Mouse (Mus musculus) lung, adult 2 months (tissue): ENCODE results near the gene Snd1. TPM values are rescaled to one million over a fixed set of nuclear protein-coding genes. Genes with fewer than 3 reads are reported as not detected.
A peak's percentile ranks its signal among the peaks of the same experiment; 100 is the strongest.

Source experiments
- DNase-seq: peaks from one replicate; pipeline ENCODE4 v3.0.0; 2022
- H3K4me1 ChIP-seq: fragments of 200-500 bp; 2 replicates; pipeline ENCODE4 v1.6.1; 2011; ENCODE audit warnings: low read length; ENCODE audit not compliant: control insufficient read depth, insufficient read depth
- H3K4me3 ChIP-seq: fragments of 200-500 bp; replicated peaks from 2 replicates; pipeline ENCODE3; 2011; ENCODE audit warnings: low read depth, mild to moderate bottlenecking, control low read depth, low read length; ENCODE audit errors: extremely low read depth
- CTCF ChIP-seq: fragments of 200-500 bp; IDR thresholded peaks from 2 replicates; pipeline ENCODE4 v1.5.1; 2011; ENCODE audit warnings: mild to moderate bottlenecking, low read length, control low read depth; ENCODE audit not compliant: insufficient read depth
- POLR2A ChIP-seq: fragments of 200-500 bp; IDR thresholded peaks from 2 replicates; pipeline ENCODE4 v1.6.1; 2011; ENCODE audit warnings: low read depth, mild to moderate bottlenecking, control low read depth, low read length, borderline replicate concordance; ENCODE audit errors: extremely low read depth
- WGBS: fragments of 180-500 bp; shearing (Covaris S2); methylation state at CpG from one replicate; pipeline ENCODE4 v1.1.7; 2018; 5-methylcytosine and 5-hydroxymethylcytosine counted together
- polyA plus RNA-seq: library from polyadenylated mRNA; depleted of rRNA; stranded (reverse); fragments of >200 nt; gene quantifications from 2 replicates; pipeline ENCODE4 v1.2.3, GENCODE M21; 2012

The Snd1 gene
- polyA plus RNA-seq, 1 experiment = 88.3 TPM

DNA sequence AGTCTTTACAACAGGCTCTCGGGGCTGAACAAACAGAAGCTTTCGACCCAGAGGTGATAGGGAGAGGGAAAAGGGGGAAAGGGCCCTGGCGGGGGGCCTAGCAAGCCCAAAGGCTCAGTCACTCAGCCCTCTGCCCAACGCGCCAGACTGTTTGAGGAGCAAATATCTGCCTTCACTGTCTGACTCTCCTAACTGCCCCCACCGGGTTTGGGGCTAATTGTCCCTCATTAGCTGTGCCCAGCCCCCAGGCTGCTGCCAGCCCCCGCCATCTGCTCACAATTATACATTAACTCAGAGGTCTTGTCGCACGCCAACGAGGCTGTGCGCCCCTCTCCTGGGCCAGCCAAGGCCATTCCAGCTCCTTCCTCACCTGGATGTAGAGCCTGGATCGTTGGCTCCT, 24.0 kb upstream of the Snd1 start:
- no peak for DNase-seq
- Histone ChIP-seq H3K4me3 (no peak overlapping the region), H3K4me1 (no peaks in the 10 kb centered on the region)
- TF ChIP-seq POLR2A = no peak
- TF ChIP-seq CTCF = no peak
- 2% methylated on average over 12 of the region's 12 CpGs for WGBS

DNA sequence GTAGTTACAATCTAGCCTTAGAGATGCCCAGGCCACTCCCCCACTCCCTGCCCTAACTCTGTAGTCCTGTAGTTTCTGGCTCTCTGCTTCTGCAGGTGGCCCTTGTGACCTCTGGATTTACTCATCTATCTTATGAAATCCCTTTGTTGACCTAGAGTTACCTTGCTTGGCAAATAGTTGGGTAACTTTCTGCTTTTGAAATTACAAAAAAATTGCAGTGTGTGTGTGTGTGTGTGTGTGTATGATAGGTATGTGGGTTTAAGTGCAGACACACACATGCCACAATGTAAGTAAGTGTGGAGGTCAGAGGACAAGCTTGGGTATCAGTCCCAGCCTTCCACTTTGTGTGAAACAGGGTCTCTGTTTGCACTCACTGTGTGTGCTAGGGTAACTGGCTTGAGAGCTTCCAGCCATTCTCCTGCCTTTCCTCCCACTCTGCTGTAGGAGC, 15.7 kb upstream of the Snd1 start:
- Histone ChIP-seq H3K4me1 (no peaks in the 10 kb centered on the region), H3K4me3 (no peak overlapping the region)
- no peak for DNase-seq
- TF ChIP-seq POLR2A (no peak), CTCF (no peak)

DNA sequence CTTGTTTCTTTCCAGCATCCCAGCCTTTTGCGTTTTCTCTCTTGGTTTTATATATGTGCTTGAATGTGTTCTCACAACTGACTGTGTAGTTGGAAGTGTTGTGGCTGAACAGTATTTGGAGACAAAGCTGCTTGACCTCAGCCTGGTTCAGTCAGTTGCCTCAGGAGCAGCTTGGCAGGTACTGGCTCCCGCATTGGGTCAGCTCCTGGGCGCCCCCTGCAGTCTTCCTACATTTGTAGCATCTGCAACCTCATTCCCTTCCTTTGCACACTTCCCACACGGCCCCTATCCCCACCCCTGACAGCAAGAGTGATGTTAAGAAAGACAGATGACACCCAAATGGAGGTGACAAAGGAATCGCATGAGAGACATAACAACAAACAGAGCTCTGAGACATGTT, 14.4 kb upstream of the Snd1 start:
- H3K4me3 ChIP-seq = no peak overlapping the region
- WGBS = 2% methylated on average over 5 of the region's 5 CpGs
- TF ChIP-seq POLR2A (no peak), CTCF (peak; percentile 65)
- peak; percentile 75 for DNase-seq
- H3K4me1 ChIP-seq = no peaks in the 10 kb centered on the region

DNA sequence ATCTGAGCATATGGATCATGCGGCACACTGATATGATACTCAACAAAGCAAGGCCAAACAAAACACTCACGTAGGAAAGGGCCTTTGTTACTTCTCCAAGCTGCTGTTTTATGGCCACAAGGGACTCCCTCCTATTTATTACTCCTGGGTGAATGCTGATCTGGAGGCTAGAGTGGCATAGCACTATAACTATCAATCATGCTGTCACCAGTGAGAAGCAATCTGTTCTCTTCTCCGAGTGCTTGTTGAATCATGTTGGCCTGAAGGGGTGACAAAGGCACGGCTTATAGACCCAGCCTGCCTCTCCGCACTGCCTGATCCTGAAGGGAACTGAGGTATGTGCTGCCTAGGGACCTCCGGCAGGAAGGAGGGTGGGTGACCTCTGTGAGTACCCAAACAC, 10.3 kb upstream of the Snd1 start:
- TF ChIP-seq CTCF = no peak
- TF ChIP-seq POLR2A = no peak
- DNase-seq = no peak
- WGBS = 44% methylated on average over 6 of the region's 6 CpGs
- no peak overlapping the region for H3K4me3 ChIP-seq
- no peaks in the 10 kb centered on the region for H3K4me1 ChIP-seq

DNA sequence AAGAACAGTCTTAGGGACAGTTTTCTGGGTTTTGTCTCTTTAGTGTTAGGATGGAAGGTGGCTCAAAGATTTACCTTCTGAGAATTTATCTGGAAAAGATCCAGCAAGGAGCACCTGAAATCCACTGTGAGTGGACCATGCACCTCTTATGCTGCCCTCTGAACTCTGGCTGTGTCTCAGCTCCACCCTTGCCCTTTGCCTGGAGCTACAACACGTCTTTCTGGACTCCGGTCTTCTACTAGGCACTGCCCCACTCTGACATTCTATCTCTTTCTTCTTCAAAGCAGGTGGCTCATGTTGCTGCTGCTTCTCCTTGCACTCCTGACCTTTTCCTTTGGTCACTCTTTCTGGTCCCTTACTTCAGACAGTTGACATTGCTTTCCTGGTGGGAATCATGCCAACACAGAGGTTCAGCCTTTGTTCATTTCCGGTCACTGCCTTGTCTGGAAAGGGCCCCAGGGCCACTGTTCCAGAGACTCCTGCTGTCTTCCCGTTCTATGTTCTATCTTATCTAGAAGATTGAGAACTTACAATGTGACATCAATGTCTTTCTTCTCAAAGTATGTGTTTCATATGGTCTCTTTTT, 4.8 kb upstream of the Snd1 start:
- no peak for DNase-seq
- WGBS = 41% methylated on average over 4 of the region's 4 CpGs
- TF ChIP-seq POLR2A = no peak
- TF ChIP-seq CTCF = no peak
- Histone ChIP-seq H3K4me3 (no peak overlapping the region), H3K4me1 (no peaks in the 10 kb centered on the region)

DNA sequence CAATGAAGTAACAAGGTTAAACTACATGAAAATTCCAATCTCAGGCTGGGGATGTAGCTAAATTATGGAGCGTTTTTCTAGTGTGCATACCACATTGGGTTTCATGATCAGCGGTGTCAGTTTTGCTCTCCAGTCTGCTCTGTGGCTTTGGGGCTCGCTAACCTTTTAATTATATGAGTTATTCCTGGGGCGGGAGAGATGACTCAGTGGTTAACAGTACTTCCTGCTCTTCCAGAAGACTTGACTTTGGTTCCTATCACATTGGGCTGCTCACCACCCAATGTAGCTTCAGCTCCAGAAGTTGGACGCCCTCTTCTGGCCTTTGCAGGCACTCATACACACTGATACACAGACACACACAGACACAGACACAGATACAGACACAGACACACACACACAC, 4.3 kb upstream of the Snd1 start:
- 76% methylated on average over 5 of the region's 5 CpGs for WGBS

DNA sequence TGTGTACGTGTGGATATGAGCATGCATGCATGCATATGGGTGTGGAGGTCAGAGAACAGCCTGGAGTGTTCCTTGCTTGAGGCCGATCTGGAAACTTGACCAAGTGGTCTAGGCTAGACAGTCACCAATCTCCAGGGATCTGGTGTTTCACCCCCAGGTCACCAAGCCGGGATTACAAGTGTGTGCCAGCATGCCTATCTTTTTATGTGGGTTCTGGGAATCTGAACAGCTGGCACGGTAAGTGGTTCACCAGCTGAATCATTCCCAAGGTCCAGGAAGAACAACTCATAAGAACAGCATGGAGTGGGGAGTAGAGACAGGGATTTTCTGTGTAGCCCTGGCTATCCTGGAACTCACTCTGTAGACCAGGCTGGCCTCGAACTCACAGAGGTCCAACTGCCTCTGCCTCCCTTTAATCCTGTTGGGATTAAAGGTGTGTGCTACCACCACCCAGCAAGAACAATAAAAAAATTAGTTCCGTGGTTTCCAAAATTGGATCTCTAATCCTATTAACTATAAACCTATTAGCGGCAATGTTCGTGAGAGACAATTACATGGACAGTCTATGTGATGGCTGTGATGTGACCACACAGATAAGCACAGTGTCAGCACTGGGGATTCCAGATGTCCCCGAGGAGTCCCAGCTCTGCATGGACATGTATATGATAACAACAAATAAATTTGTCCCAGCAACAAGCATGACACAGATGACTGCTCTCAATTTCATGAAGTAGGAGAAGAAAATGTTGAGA, 3.5 kb upstream of the Snd1 start:
- 85% methylated on average over 9 of the region's 9 CpGs for WGBS
- DNase-seq = no peak
- Histone ChIP-seq H3K4me3 (no peak overlapping the region), H3K4me1 (no peaks in the 10 kb centered on the region)
- TF ChIP-seq POLR2A (no peak), CTCF (no peak)

More for the DNA sequence above, 4.3 kb upstream of the Snd1 start:
- DNase-seq = no peak
- Histone ChIP-seq H3K4me3 (no peak overlapping the region), H3K4me1 (no peaks in the 10 kb centered on the region)
- TF ChIP-seq CTCF = no peak
- TF ChIP-seq POLR2A = no peak

DNA sequence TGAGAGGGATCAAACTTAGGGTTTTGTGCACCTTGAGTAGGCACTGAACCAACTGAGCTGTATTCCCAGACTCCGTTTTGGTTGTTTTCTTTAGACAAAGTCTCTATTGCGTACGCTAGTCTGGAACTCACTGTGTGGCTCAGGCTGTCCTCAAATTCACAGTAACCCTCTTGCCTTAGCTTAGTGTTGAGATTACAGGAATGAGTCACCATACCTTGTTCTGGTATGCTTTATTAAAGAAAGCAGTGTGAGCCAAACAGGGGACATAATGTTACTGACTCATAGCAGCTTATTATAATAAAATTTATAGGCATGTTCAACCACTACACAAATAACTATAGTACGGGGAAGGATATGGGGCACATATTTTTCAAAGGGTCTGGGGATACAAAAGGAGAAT, 728 bp upstream of the Snd1 start:
- Histone ChIP-seq H3K4me3 (no peak overlapping the region), H3K4me1 (no peaks in the 10 kb centered on the region)
- TF ChIP-seq POLR2A (no peak), CTCF (no peak)
- no peak for DNase-seq
- 84% methylated on average over 4 of the region's 4 CpGs for WGBS

DNA sequence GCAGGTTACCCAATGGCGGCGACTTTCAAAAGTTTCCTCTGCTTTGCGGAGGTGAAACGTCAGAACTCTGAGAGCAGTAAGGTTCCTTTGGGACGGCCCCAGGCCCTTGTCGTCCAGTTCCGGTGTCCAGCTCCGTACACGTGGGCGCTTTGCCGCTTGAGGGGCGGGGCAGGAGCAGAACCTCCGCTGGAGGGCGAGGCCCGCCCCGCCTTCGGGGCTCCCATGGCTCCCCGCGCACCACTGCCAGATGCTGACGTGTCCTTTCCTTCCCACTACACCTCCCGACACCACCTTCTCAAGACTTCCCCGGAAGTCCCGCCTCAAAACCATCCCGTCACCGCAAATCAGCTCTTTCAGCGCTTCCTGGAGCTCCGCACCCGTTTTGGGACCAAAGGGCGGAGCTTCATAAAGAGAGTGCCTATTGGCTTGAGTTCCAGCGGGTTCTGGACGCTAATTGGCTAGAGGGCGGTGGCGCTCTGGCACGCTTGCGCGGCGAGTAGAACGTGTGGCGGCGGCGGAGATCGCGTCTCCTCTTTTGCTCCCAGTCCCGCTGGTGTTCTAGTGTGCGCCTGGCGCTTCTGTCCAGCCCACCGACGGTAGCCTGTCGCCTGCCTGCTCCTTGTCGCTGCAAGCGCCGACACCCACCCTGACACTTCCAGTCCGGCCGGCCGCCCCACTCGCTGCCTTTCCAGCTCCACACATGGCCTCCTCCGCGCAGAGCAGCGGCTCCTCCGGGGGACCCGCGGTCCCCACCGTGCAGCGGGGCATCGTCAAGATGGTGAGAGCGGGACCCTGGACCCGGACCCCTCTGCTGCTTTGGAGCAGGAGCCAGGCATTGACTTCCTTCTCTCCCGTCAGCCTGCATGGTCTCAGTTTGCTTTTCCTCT, 5.2 kb downstream of the Snd1 start:
- Histone ChIP-seq H3K4me3 (peak overlapping the region; percentile 75), H3K4me1 (peaks cover 9% of the 10 kb centered on the region; the same call in 1 of the 2 replicates)
- peak; percentile 98 for DNase-seq
- under 1% methylated on average over 68 of the region's 68 CpGs for WGBS
- TF ChIP-seq POLR2A (peak; percentile 82; the same call in 1 of the 2 replicates), CTCF (no peak)
